Mouse (Mus musculus) cortical plate, adult 2 months (tissue): ENCODE measurements around the gene Hhip. TPM values are rescaled to one million over a fixed set of nuclear protein-coding genes. Genes with fewer than 3 reads are reported as not detected.
"Not testable (repeated sequence)": the region's sequence is repeated elsewhere in the genome, so short reads cannot be mapped to it uniquely, and the experiment has no call there.

Source experiments
- H3K27ac ChIP-seq: fragments of 200-500 bp; 2 replicates; pipeline ENCODE4 v1.5.1; 2012; ENCODE audit warnings: low read length, control low read depth, inconsistent platforms; ENCODE audit not compliant: insufficient read depth
- H3K4me1 ChIP-seq: fragments of 200-500 bp; 2 replicates; pipeline ENCODE4 v1.6.1; 2011; ENCODE audit warnings: low read length; ENCODE audit not compliant: control insufficient read depth, insufficient read depth
- H3K4me3 ChIP-seq: fragments of 200-500 bp; 2 replicates; pipeline ENCODE4 v1.5.1; 2011; ENCODE audit warnings: mild to moderate bottlenecking, low read length, control low read depth; ENCODE audit not compliant: insufficient read depth
- CTCF ChIP-seq: fragments of 200-500 bp; IDR thresholded peaks from 2 replicates; pipeline ENCODE4 v1.5.1; 2011; ENCODE audit warnings: mild to moderate bottlenecking, control low read depth, low read length; ENCODE audit not compliant: insufficient read depth; ENCODE audit errors: extremely low read depth
- POLR2A ChIP-seq: fragments of 200-500 bp; IDR thresholded peaks from 2 replicates; pipeline ENCODE4 v1.6.1; 2011; ENCODE audit warnings: mild to moderate bottlenecking, low read length, control low read depth; ENCODE audit not compliant: insufficient read depth; ENCODE audit errors: extremely low read depth
- polyA plus RNA-seq: library from polyadenylated mRNA; depleted of rRNA; stranded (reverse); fragments of >200 nt; gene quantifications from 2 replicates; pipeline ENCODE4 v1.2.3, GENCODE M21; 2012

The Hhip gene
- polyA plus RNA-seq, 1 experiment: 3.8 TPM

DNA sequence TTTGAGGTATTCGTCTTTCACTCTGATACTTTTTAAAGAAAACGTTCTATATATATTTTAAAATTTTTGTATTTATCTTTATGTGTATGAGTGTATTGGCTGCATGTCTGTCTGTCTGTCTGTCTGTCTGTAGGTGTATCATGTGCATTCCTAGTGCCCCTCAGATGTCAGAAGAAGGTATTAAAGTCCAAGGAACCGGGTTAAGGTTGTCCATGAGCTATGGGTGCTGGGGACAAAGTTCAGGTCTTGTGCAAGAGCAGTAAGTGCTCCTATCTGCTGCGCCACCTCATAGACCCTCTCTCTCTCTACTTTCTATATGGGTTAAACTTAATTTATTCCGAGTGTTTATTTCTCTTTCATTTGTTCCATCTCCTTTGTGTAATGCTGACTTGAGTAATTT, 55.5 kb downstream of the Hhip start:
- no peak overlapping the region for H3K27ac ChIP-seq
- TF ChIP-seq CTCF (no peak), POLR2A (no peak)

DNA sequence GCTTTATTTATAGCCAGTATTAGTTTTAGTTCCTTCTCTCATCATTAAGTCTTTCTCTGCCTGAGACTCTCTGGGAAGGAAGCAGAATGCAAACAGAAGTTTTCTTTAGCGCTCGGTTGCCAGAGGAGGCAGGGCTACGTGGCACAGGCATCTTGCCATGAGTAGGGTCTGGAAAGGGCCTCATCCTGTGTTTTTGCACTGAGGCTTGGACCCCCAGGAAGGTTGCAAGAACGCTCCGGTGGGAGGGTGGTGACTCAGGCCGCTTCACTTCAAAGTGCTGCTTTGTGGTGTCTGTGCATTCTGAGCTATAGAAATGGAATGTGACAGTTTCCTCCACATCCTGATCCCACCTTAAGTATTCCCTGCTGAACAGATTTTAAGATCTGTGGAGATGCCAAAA, 62.7 kb downstream of the Hhip start:
- Histone ChIP-seq H3K4me1 (no peaks in the 10 kb centered on the region), H3K4me3 (no peak overlapping the region), H3K27ac (no peak overlapping the region)
- no peak for TF ChIP-seq POLR2A
- TF ChIP-seq CTCF: no peak

More for the DNA sequence above, 55.5 kb downstream of the Hhip start:
- no peaks in the 10 kb centered on the region for H3K4me1 ChIP-seq
- H3K4me3 ChIP-seq: no peak overlapping the region

DNA sequence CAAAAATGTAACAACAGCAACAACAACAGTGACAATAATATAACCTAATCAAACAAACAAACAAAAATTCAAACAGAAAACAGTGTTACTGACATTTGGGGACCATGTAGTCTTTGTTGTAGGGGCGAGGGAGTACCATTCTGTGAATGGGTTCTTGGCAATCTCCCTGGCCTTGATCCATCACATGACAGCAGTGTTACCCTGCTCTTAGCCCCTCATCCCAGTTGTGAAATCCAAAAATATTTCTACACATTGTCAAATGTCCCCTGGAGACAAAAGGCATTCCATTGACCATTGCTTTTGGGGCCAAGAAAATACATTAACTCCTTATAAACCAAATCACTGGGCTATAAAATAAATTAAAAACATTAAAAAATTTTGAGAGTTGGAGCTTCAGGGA, 64.3 kb downstream of the Hhip start:
- H3K4me3 ChIP-seq: no peak overlapping the region
- TF ChIP-seq CTCF: no peak
- TF ChIP-seq POLR2A: no peak
- no peak overlapping the region for H3K27ac ChIP-seq

DNA sequence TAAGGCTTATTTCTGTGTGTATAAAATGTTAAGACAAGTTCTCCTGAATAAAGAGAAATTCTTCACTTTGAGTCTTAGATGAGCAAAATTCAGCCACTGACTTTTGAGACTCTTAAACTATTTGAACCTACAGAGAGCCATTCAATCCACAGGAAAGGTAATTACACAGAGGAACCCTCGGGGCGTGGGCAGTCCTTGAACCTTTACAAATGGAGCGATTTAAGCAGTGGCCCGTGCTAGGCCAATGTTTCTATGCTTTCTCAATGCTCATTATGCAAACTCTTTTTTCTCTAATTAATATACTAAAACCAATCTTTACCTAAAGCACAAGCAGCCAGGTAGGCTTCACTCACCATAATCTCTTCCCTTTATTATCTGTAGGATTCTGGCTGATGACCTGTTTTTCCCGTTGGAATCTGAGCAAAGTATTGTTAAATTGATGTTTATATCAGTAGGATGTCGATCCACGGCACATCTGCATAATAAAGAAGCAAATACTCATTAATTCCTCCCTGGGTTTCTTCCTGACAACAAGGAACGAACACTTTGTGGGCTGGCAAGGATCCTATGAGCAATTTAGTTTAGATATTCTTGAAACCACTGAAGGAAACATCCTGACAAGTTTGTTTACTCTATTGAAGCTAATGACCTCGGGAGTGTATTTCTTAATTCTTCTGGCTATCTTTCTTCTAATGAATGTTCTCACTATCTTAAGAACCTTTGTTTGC, 65.5 kb downstream of the Hhip start:
- TF ChIP-seq CTCF (no peak), POLR2A (no peak)
- H3K4me3 ChIP-seq: no peak overlapping the region
- H3K27ac ChIP-seq: no peak overlapping the region

More for the DNA sequence above, 64.3 kb downstream of the Hhip start:
- H3K4me1 ChIP-seq: no peaks in the 10 kb centered on the region

DNA sequence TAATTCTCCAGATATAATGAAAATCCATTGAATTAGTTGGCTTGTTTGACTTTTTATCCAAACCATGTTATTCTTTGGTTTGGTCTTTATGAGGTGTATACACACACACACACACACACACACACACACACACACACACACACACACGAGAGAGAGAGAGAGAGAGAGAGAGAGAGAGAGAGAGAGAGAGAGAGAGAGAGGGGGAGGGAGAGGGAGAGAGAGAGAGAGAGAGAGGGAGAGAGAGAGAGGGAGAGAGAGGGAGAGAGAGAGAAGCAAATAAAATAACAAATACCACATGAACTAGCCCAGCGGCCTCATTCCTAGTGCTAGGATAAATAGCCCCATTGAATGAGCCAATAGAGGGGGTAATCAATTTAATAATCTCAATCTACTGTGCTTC, 66.4 kb downstream of the Hhip start:
- not testable (repeated sequence) for H3K4me3 ChIP-seq, H3K27ac ChIP-seq, H3K4me1 ChIP-seq

More for the DNA sequence above, 65.5 kb downstream of the Hhip start:
- no peaks in the 10 kb centered on the region for H3K4me1 ChIP-seq

DNA sequence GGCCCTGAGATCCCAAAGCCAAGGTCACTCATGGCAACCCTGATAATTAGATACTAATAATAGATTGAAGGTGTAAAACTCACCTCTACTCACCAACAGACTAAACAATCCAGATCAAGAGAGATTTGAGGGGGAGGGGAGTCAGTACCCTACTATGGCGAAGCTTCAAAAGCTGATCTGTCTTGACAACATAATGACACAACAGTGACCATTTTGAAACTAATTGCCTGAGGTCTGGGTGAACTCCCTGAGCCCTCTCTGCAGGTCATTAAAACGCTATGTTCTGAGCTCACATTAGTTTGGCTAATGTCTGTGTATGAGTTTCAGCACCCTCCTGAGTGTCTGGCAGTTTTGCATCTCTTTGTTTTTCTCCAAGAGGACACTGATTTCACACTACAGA, 72.9 kb downstream of the Hhip start:
- H3K4me3 ChIP-seq: no peak overlapping the region
- TF ChIP-seq CTCF: no peak
- no peak overlapping the region for H3K27ac ChIP-seq
- no peaks in the 10 kb centered on the region for H3K4me1 ChIP-seq

DNA sequence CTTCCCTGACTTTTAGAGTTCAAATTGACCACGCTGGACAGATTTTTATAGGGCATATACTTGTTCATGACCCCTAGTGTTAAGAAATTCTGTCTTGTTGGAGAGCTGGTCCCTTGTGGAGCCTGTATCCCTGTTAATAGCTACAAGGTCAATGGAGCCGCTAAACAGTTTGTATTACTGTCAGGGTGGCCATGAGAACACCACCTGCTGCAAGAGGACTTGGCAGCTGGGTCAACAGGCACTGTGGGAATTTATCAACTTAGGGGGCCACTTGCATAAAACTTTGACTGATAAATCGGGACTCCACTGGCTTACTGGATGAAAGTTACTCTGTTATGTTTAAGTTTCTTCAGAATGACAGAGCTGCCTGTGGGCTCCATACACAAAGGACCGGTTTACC, 75.7 kb downstream of the Hhip start:
- Histone ChIP-seq H3K4me1 (no peaks in the 10 kb centered on the region), H3K27ac (no peak overlapping the region), H3K4me3 (no peak overlapping the region)
- TF ChIP-seq CTCF: no peak

DNA sequence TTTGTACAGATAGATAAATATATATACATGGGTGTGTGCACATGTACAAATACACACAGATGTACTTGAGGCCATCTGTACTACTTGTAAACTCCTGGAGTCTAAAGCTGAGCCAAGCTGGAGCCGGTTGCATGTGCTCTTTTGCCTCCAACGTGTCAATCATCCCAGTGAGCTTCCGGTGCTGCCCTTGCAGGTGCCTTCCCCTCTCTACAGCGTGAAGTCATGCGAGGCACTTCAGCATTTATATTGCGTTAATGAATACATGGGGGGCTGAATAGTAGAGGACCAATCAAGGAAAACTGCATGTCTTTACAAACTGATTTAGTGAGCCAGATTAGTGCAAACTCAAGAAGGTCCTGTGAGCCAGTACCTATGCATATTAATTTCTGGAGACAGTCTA, 91.6 kb downstream of the Hhip start:
- Histone ChIP-seq H3K4me1 (no peaks in the 10 kb centered on the region), H3K4me3 (no peak overlapping the region), H3K27ac (no peak overlapping the region)
- TF ChIP-seq CTCF (no peak), POLR2A (no peak)

DNA sequence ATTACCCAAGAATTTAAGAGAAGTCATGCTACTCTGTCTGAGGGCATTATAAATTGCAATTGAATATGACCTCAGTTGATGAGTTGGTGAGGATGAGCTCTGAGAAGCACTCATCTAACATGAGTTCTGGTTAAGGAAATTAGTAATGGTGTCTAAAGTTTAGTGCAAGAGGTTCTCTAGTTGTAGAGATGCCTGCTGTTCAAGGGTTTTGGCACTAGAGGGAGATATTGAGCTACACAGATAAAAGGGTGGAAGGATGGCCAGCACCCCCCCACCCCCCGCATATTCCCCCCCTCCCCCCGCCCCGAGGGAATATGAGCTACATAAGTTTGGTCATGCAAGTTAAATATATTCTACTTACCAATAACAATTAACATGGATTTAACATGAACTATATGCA, 104.9 kb downstream of the Hhip start:
- Histone ChIP-seq H3K27ac (no peak overlapping the region), H3K4me3 (no peak overlapping the region), H3K4me1 (no peaks in the 10 kb centered on the region)
- TF ChIP-seq POLR2A (no peak), CTCF (no peak)

DNA sequence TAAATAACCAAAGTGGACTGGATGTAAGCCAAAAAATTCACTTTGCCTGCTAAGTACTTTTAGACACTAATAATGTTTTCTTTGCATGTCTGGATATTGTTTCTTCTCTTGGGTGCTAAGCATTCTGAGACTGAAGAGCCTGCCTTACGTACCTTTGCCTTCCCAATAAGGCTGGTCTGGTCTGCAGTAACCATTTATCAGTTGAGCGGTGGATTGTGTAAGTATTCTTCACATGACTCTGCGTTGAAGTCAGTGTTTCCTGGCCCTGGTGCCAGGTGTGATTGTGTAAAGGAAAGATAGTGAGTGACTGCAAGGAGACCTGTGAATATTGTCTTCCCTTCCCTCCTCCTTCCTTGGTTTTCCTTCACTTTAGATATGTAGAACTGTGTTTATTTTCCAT, 107.4 kb downstream of the Hhip start:
- Histone ChIP-seq H3K4me1 (no peaks in the 10 kb centered on the region), H3K4me3 (no peak overlapping the region), H3K27ac (no peak overlapping the region)
- TF ChIP-seq CTCF (no peak), POLR2A (no peak)

DNA sequence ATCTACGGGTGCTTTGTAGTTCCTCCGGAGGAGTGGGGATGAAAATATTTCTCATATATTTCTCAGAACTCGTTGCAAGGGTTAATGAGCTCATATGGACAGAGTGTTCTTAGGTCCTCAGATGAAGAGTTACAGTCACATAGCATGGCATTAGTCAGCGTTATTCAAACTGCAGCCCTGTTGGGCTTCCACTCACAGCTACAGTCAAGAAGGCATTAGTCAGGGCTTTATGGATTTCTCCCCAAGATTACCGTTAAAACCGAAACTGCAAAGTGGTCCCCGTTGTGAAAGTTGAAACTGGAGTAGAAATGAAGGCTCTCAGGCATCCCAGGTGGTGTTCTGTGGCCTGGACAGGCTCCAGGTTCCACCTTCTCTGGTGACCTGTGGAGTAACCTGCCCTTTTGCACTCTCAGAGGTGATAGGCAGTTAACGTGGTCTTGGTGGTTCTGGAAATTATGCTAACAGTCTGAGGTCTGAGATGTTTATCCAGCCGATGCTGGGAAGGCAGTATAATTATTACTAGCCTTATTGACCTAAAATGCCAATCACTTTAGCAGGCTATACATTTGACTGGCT, 112.2 kb downstream of the Hhip start:
- Histone ChIP-seq H3K4me3 (no peak overlapping the region), H3K27ac (no peak overlapping the region), H3K4me1 (no peaks in the 10 kb centered on the region)
- no peak for TF ChIP-seq POLR2A
- no peak for TF ChIP-seq CTCF
